Mouse (Mus musculus): ENCODE measurements around the gene Bcl9l. TPM values are rescaled to one million over a fixed set of nuclear protein-coding genes. Genes with fewer than 3 reads are reported as not detected.

Gene Bcl9l
- polyA plus RNA-seq, 1 experiment from 2014 or later, result 11.6 TPM

DNA sequence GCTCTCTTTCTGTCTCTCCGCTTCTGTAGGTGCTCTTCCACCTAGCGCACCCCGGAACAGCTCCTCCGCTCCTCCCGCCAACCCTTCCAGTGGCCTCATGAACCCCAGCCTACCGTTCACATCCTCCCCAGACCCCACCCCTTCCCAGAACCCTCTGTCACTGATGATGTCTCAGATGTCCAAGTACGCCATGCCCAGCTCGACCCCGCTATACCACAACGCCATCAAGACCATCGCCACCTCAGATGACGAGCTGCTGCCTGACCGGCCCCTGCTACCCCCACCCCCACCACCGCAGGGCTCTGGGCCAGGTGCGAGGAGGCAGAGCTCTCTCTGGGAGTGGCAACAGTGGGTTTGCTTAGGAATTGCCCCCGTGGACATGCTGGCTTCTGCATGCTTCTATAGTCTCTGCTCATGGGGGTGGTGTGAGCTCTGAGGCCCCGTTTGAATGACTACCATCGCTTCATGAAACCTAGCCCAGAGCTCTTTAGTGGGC lies 25.5 kb downstream of the Bcl9l start:
- Histone ChIP-seq H3K4me2 (replicated peaks) (no peak overlapping the region), H3K36me3 (replicated peaks; ENCODE audit: control insufficient read depth, insufficient read depth) (peaks cover 48% of the 10 kb centered on the region), H3K9me3 (ENCODE audit: control insufficient read depth, low read length) (no peaks in the 10 kb centered on the region), H3K4me3 (replicated peaks; ENCODE audit: low read length) (no peak overlapping the region), H3K4me1 (replicated peaks; ENCODE audit: control insufficient read depth, insufficient read depth, low read length) (peaks cover 26% of the 10 kb centered on the region), H3K9ac (no peak overlapping the region), H3K27ac (no peak overlapping the region), H3K27me3 (ENCODE audit: control insufficient read depth, insufficient read depth, low read length) (no peaks in the 10 kb centered on the region)
- ATAC-seq (ENCODE audit: low FRiP score), result no peak
- DNase-seq (ENCODE audit: low spot score), result no peak
- WGBS, result 88% methylated on average over 18 of the region's 18 CpGs

DNA sequence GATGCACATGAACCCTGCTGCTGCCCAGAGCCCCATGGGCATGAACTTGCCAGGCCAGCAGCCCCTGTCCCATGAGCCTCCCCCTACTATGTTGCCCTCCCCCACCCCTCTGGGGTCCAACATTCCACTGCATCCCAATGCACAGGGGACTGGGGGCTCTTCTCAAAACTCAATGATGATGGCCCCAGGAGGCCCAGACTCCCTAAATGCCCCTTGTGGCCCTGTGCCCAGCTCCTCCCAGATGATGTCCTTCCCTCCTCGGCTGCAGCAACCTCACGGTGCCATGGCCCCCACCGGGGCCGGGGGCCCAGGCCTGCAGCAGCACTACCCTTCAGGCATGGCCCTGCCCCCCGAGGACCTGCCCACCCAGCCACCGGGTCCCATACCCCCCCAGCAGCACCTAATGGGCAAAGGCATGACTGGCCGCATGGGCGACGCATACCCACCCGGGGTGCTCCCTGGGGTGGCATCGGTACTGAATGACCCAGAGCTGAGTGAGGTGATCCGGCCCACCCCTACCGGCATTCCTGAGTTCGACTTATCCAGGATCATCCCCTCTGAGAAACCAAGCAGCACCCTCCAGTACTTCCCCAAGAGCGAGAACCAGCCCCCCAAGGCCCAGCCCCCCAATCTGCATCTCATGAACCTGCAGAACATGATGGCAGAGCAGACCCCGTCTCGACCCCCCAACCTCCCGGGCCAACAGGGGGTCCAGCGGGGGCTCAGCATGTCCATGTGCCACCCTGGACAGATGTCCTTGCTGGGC lies 26.3 kb downstream of the Bcl9l start:
- H3K27ac ChIP-seq, result no peak overlapping the region
- H3K9ac ChIP-seq, result peak overlapping the region; percentile 28; the same call in 1 of the 2 replicates
- peak overlapping the region; percentile 39 for H3K4me2 ChIP-seq (replicated peaks)
- ATAC-seq (ENCODE audit: low FRiP score) (no peak), DNase-seq (ENCODE audit: low spot score) (no peak)
- H3K36me3 ChIP-seq (replicated peaks; ENCODE audit: control insufficient read depth, insufficient read depth), result peaks cover 46% of the 10 kb centered on the region
- H3K9me3 ChIP-seq (ENCODE audit: control insufficient read depth, low read length), result no peaks in the 10 kb centered on the region
- H3K4me3 ChIP-seq (replicated peaks; ENCODE audit: low read length), result no peak overlapping the region
- H3K27me3 ChIP-seq (ENCODE audit: control insufficient read depth, insufficient read depth, low read length), result no peaks in the 10 kb centered on the region
- 78% methylated on average over 19 of the region's 19 CpGs for WGBS
- H3K4me1 ChIP-seq (replicated peaks; ENCODE audit: control insufficient read depth, insufficient read depth, low read length), result peaks cover 26% of the 10 kb centered on the region

DNA sequence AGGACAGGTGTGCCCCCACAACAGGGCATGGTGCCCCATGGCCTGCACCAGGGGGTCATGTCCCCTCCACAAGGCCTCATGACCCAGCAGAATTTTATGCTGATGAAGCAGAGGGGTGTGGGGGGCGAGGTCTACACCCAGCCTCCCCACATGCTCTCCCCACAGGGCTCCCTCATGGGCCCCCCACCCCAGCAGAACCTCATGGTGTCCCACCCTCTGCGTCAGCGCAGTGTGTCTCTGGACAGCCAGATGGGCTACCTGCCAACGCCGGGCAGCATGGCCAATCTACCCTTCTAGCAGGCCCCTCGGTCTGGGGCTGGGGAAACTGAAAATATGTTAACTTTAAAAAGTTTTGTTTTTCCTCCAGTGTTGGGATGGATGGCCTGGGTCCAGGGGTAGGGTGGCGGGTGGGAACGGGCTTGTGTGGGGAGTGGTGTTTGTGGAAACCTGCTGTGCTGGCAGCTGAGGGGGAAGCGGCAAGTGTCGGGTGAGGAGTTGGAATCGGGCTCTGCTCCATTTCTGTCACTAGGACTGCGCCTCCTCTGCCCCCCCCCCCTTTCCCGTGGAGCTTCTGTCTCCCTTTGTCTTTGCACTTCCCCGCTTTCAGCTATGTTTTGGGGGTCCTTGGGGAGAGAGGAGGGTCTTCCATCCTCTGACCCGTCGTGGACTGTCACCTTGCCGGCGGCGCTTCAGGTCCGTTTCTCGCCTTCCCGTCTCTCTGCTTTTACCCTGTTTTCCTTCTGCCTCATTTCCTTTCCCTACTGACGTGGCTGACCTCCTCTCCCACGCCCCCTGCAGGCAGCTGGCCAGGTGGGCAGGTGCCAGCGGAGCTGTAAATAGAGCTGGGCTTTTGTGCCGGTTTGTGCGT lies 27.1 kb downstream of the Bcl9l start:
- DNase-seq (ENCODE audit: low spot score) (peak; percentile 75), ATAC-seq (ENCODE audit: low FRiP score) (peak; percentile 3; the same call in 1 of the 2 replicates)
- Histone ChIP-seq H3K4me2 (replicated peaks) (peak overlapping the region; percentile 39), H3K9ac (peak overlapping the region; percentile 28; the same call in 1 of the 2 replicates), H3K27ac (peak overlapping the region; percentile 65), H3K4me1 (replicated peaks; ENCODE audit: control insufficient read depth, insufficient read depth, low read length) (peaks cover 26% of the 10 kb centered on the region), H3K9me3 (ENCODE audit: control insufficient read depth, low read length) (no peaks in the 10 kb centered on the region), H3K36me3 (replicated peaks; ENCODE audit: control insufficient read depth, insufficient read depth) (peaks cover 46% of the 10 kb centered on the region), H3K27me3 (ENCODE audit: control insufficient read depth, insufficient read depth, low read length) (no peaks in the 10 kb centered on the region), H3K4me3 (replicated peaks; ENCODE audit: low read length) (peak overlapping the region; percentile 11; the same call in 1 of the 2 replicates)
- WGBS, result 7% methylated on average over 26 of the region's 27 CpGs

DNA sequence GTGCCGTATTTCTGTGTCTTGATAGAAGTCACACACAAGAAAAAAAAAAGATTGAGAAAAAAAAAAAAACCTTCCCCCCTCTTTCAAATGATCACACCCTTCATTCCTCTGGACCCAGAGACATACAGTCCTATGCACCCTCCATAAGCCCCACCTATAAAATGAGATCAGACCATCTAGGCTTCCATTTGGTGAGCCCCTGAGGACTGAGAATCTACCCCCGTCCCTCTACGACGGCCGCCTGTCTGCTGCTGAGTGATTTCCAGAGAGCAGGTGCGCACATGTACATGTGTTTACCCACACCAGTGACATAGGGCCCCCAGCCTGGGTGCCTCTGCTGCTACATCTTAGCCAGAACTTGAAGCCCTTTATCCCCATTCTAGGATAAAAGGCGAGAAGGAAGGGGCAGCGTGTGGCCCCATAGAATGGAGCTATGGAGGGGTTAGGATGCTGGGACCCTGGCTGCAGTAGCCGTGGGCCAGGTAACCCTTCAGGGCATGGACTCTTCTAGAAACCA lies 27.8 kb downstream of the Bcl9l start:
- H3K9ac ChIP-seq, result 0 out of 2 replicates have a peak overlapping the region, but pooled peaks have one; percentile 28
- ATAC-seq (ENCODE audit: low FRiP score) (peak; percentile 13; the same call in 1 of the 2 replicates), DNase-seq (ENCODE audit: low spot score) (no peak)
- peak overlapping the region; percentile 39 for H3K4me2 ChIP-seq (replicated peaks)
- peak overlapping the region; percentile 2; the same call in 1 of the 2 replicates for H3K27ac ChIP-seq
- no peaks in the 10 kb centered on the region for H3K27me3 ChIP-seq (ENCODE audit: control insufficient read depth, insufficient read depth, low read length)
- H3K36me3 ChIP-seq (replicated peaks; ENCODE audit: control insufficient read depth, insufficient read depth), result peaks cover 41% of the 10 kb centered on the region
- peaks cover 26% of the 10 kb centered on the region for H3K4me1 ChIP-seq (replicated peaks; ENCODE audit: control insufficient read depth, insufficient read depth, low read length)
- WGBS, result 37% methylated on average over 9 of the region's 9 CpGs
- no peaks in the 10 kb centered on the region for H3K9me3 ChIP-seq (ENCODE audit: control insufficient read depth, low read length)
- H3K4me3 ChIP-seq (replicated peaks; ENCODE audit: low read length), result no peak overlapping the region

DNA sequence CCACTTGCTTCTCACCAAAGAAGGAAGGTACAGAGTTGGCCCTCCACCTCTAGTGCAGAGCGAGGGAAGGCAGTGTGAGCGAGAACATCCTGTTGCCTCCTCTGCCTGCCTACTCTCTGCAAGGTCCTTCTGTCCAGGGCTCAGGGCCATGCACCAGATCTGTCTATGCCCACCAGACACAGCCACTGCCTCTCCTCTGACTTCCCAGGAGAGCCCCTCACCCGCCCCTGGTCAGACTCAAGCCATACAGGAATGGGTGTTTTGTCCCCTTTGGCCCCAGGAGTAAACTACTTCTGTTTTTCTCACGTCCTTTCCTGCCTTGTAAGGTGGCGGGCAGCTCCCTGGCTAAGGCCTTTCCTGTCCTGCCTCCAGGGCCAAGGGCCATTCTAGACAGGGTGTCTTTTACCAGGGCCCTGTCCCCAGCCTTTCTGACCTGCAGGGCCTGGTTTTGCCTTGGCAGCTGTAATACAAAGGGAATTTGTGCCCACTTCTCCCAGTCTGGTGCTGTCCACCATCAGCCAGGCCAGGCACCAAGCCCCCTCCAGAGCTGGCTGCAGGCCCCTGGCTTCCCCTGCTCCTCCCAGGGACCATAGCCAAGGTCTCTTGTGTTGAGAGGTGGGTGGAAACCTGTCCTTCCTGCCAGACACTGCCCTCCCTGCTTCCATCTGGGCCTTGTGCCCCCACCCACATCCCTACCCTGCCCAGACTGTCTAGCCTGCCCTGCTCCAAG lies 28.4 kb downstream of the Bcl9l start:
- 77% methylated on average over 5 of the region's 5 CpGs for WGBS
- no peak; the same call in 1 of the 2 replicates for ATAC-seq (ENCODE audit: low FRiP score)
- H3K36me3 ChIP-seq (replicated peaks; ENCODE audit: control insufficient read depth, insufficient read depth), result peaks cover 35% of the 10 kb centered on the region

DNA sequence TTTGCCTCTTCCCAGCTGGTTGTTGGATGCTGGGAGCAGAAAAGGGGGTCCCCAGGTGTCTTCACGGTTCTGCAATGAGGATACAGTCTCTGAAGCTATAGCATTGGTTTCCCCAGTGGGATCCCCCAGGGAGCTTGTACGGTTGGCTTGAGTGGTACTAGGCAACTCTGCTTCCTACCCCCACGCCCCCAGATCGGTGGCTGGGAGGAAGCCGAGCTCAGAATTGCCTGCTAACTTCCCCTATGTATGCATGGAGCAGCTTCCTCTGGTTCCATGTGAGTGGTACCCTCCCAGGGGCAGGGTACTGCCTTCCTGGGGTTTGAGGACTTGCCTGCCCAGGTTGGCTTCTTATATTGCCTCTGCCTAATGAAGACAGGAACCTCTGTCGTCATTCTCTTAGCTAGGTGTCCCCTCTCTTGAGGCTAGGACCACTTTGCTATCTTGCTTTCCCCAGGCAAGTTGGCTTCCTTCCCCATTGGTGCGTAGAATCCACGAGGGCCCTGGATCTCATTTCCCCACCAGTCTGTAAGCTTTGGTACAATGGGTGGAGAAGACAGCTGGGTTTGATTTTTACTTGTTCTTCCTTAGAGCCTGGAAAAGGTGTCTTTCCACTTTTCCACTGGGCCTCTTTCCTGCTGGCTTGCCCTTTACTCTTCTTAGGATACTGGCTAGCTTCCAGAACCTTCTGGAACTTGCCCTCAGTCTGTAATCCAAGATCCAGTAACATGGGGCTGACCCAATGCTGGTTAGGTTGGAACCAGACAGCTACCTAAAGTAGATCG lies 29.5 kb downstream of the Bcl9l start:
- Histone ChIP-seq H3K4me1 (replicated peaks; ENCODE audit: control insufficient read depth, insufficient read depth, low read length) (peaks cover 26% of the 10 kb centered on the region), H3K27ac (no peak overlapping the region), H3K9ac (no peak overlapping the region), H3K4me2 (replicated peaks) (no peak overlapping the region), H3K36me3 (replicated peaks; ENCODE audit: control insufficient read depth, insufficient read depth) (peaks cover 24% of the 10 kb centered on the region), H3K27me3 (ENCODE audit: control insufficient read depth, insufficient read depth, low read length) (no peaks in the 10 kb centered on the region), H3K9me3 (ENCODE audit: control insufficient read depth, low read length) (no peaks in the 10 kb centered on the region), H3K4me3 (replicated peaks; ENCODE audit: low read length) (no peak overlapping the region)
- ATAC-seq (ENCODE audit: low FRiP score), result no peak
- no peak for DNase-seq (ENCODE audit: low spot score)
- 70% methylated on average over 9 of the region's 9 CpGs for WGBS

More for the DNA sequence above, 28.4 kb downstream of the Bcl9l start:
- peak overlapping the region; percentile 2; the same call in 1 of the 2 replicates for H3K27ac ChIP-seq
- no peak overlapping the region for H3K9ac ChIP-seq
- H3K27me3 ChIP-seq (ENCODE audit: control insufficient read depth, insufficient read depth, low read length), result no peaks in the 10 kb centered on the region
- DNase-seq (ENCODE audit: low spot score), result no peak
- no peak overlapping the region for H3K4me2 ChIP-seq (replicated peaks)
- no peaks in the 10 kb centered on the region for H3K9me3 ChIP-seq (ENCODE audit: control insufficient read depth, low read length)
- H3K4me1 ChIP-seq (replicated peaks; ENCODE audit: control insufficient read depth, insufficient read depth, low read length), result peaks cover 26% of the 10 kb centered on the region
- no peak overlapping the region for H3K4me3 ChIP-seq (replicated peaks; ENCODE audit: low read length)

DNA sequence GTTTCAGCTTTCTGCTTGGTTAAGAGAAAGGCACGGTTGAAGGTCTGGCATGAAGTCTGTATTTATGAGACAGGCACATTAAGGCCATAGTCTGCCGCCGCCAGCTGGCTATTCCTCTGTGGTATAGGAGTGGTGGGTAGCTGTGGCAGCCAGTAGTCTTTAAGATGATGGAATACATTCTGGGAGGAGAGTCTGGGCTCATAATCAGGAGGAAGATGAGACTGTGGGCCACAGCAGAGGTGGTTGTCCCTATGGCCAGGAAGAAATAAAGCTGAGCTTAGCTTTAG lies 30.0 kb downstream of the Bcl9l start:
- no peaks in the 10 kb centered on the region for H3K9me3 ChIP-seq (ENCODE audit: control insufficient read depth, low read length)
- no peak overlapping the region for H3K9ac ChIP-seq
- no peak overlapping the region for H3K4me3 ChIP-seq (replicated peaks; ENCODE audit: low read length)
- H3K27ac ChIP-seq, result no peak overlapping the region
- 84% methylated on average over 3 of the region's 3 CpGs for WGBS
- H3K27me3 ChIP-seq (ENCODE audit: control insufficient read depth, insufficient read depth, low read length), result no peaks in the 10 kb centered on the region
- ATAC-seq (ENCODE audit: low FRiP score) (no peak), DNase-seq (ENCODE audit: low spot score) (no peak)
- peaks cover 26% of the 10 kb centered on the region for H3K4me1 ChIP-seq (replicated peaks; ENCODE audit: control insufficient read depth, insufficient read depth, low read length)
- H3K36me3 ChIP-seq (replicated peaks; ENCODE audit: control insufficient read depth, insufficient read depth), result peaks cover 19% of the 10 kb centered on the region
- H3K4me2 ChIP-seq (replicated peaks), result no peak overlapping the region

DNA sequence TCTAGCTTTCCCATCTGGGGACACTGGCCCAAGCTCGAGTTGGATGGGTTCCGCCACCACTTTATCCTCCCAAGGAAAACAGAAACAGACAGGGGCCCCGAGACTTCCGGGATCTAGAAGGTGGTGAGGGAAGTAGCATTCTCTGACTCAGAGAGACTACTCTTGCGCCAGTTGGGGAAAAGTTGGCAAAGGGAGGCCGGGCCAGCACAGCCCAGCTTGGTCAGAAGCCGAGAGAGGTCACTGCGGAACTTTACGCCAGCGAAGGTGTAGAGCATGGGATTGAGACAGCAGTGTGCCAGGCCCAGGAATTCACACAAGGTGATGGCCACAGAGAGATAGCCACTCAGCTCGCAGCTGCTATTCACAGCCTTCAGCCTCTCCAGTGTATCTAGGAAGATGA lies 30.5 kb downstream of the Bcl9l start:
- no peak overlapping the region for H3K4me3 ChIP-seq (replicated peaks; ENCODE audit: low read length)
- H3K36me3 ChIP-seq (replicated peaks; ENCODE audit: control insufficient read depth, insufficient read depth), result peaks cover 15% of the 10 kb centered on the region
- H3K27me3 ChIP-seq (ENCODE audit: control insufficient read depth, insufficient read depth, low read length), result no peaks in the 10 kb centered on the region
- ATAC-seq (ENCODE audit: low FRiP score) (no peak), DNase-seq (ENCODE audit: low spot score) (no peak)
- H3K27ac ChIP-seq, result no peak overlapping the region
- 90% methylated on average over 11 of the region's 11 CpGs for WGBS
- peaks cover 26% of the 10 kb centered on the region for H3K4me1 ChIP-seq (replicated peaks; ENCODE audit: control insufficient read depth, insufficient read depth, low read length)
- H3K9me3 ChIP-seq (ENCODE audit: control insufficient read depth, low read length), result no peaks in the 10 kb centered on the region
- no peak overlapping the region for H3K9ac ChIP-seq
- no peak overlapping the region for H3K4me2 ChIP-seq (replicated peaks)
